In genomic region chr6:39319061-39319761, GRCm38 (mm10) we compare ENCODE assay signal across 9 mouse cellular contexts. TPM values are rescaled to one million over a fixed set of nuclear protein-coding genes. Genes with fewer than 3 reads are reported as not detected.
DNase-seq lines count a peak whose midpoint lies in the region; ATAC-seq and TF ChIP-seq lines count a peak whose summit lies in the region.
"Had no signal": no experiment of that assay in that cellular context is flagged by ENCODE, and none has a peak within 500 bp of the region (broad histone marks: within the 10 kb centered on the region; RNA-seq: fewer than 3 reads in every experiment).

No protein-coding gene starts in this region.

- TF ChIP-seq POLR2A in brain, embryonic 14.5 days (IDR thresholded peaks at IDR 0.05; ENCODE audit: borderline replicate concordance, extremely low read depth, insufficient read depth, insufficient read length, poor library complexity, severe bottlenecking): no peak
- TF ChIP-seq POLR2A in olfactory bulb, adult 2 months (IDR thresholded peaks at IDR 0.05; ENCODE audit: insufficient read depth, low read depth, low read length): no peak

- no peaks in the 10 kb centered on the region for H3K9me3 ChIP-seq in kidney, embryonic 14.5 days (ENCODE audit: control insufficient read depth, low read length)
- H3K9me3 ChIP-seq: G1E had no signal

- intact Hi-C loops in left cerebral cortex, postnatal 14 days (cut with DNase I): loop anchor here (2.0 kb wide), 1 partner anchor 112 kb away; the partner anchor contains the start of gene Kdm7a

- no peaks in the 10 kb centered on the region for H3K36me3 ChIP-seq in kidney, embryonic 14.5 days (ENCODE audit: control insufficient read depth, insufficient read depth, low read length)
- H3K36me3 ChIP-seq: G1E had no signal

- H3K9ac ChIP-seq in kidney, embryonic 14.5 days (ENCODE audit: low read depth, low read length): no peak overlapping the region

- TF ChIP-seq CTCF in brain, embryonic 14.5 days (IDR thresholded peaks at IDR 0.05; ENCODE audit: borderline replicate concordance, extremely low read depth, insufficient read depth, insufficient read length): no peak
- no peak for TF ChIP-seq CTCF in olfactory bulb, adult 2 months (IDR thresholded peaks at IDR 0.05; ENCODE audit: insufficient read depth, low read depth, low read length)

- 77% methylated on average over 17 of the region's 19 CpGs for WGBS in kidney, embryonic 14.5 days
- WGBS in olfactory bulb, adult 2 months: 12% methylated on average over 19 of the region's 19 CpGs

- H3K4me2 ChIP-seq in kidney, embryonic 14.5 days (replicated peaks; ENCODE audit: low read depth, low read length): no peak overlapping the region

- DNase-seq in kidney, adult 11 months: peak; percentile 37
- DNase-seq in brain, embryonic 14.5 days (ENCODE audit: low read depth): peak; percentile 87
- DNase-seq in frontal cortex, postnatal 36 days (ENCODE audit: low spot score in 2 of 2): peak; percentile 75 to 76
- peak; percentile 54 to 67 for DNase-seq in left cerebral cortex, postnatal 14 days (ENCODE audit: low spot score in 2 of 2)
- no peak for DNase-seq in thymus, postnatal 4 days

- H3K4me3 ChIP-seq in kidney, embryonic 14.5 days (ENCODE audit: low read length): no peak overlapping the region
- H3K4me3 ChIP-seq in olfactory bulb, adult 2 months (ENCODE audit: insufficient read depth, low read depth, low read length): peak overlapping the region; percentile 10; the same call in 1 of the 2 replicates

- no peaks in the 10 kb centered on the region for H3K4me1 ChIP-seq in kidney, embryonic 14.5 days (ENCODE audit: control insufficient read depth, insufficient read depth, low read length)
- H3K4me1 ChIP-seq in olfactory bulb, adult 2 months (ENCODE audit: control insufficient read depth, insufficient read depth, low read length): peaks cover 17% of the 10 kb centered on the region

- no peak overlapping the region for H3K27ac ChIP-seq in kidney, embryonic 14.5 days (ENCODE audit: low read depth, low read length)
- H3K27ac ChIP-seq in olfactory bulb, adult 2 months (ENCODE audit: insufficient read depth, low read depth, low read length): peak overlapping the region; percentile 94

- H3K27me3 ChIP-seq in kidney, embryonic 14.5 days (ENCODE audit: control insufficient read depth, insufficient read depth, low read length): no peaks in the 10 kb centered on the region

- no peak for ATAC-seq in kidney, embryonic 14.5 days (ENCODE audit: low FRiP score, low TSS enrichment)
- ATAC-seq in hematopoietic stem cell, adult 5-6 weeks (replicated peaks in 1 of 2; ENCODE audit: insufficient read depth in 1 of 2, low FRiP score in 2 of 2, low TSS enrichment in 1 of 2, low read depth in 1 of 2, poor library complexity in 2 of 2, severe bottlenecking in 2 of 2): peak; percentile 41 to 50; a peak in 2 of 4 replicates

RNA-seq across cellular contexts. Expression of gene Slc37a3, which starts 58.3 kb away (rescaled TPM):
- 42.5 and 52.7 TPM in 2 replicates for polyA plus RNA-seq in kidney, embryonic 14.5 days (2014; fragmentation: Nextera tagmentation; extraction: Ambion mirVana)
- 37.5 and 42.7 TPM in 2 replicates for polyA plus RNA-seq in brain, embryonic 14.5 days (2012; rRNA removed)
- 5.0 and 8.9 TPM in 2 replicates for total RNA-seq in hematopoietic stem cell, adult 5-6 weeks (2017)
- total RNA-seq in left cerebral cortex, postnatal 14 days (2021): 10 to 100 TPM; 64.9 to 80.9 TPM
- polyA plus RNA-seq in olfactory bulb, adult 2 months (2012; ENCODE audit: insufficient read depth, insufficient read length, low replicate concordance, missing spikeins): not detected in 2 replicates
